Mouse (Mus musculus) myocyte (in vitro differentiated cells): ENCODE measurements around the gene 4930524B15Rik.

ENCODE experiments used
- CEBPB ChIP-seq: IDR thresholded peaks from 2 replicates; pipeline ENCODE4 v1.6.1; 2011; ENCODE audit warnings: mild to moderate bottlenecking, moderate library complexity; ENCODE audit not compliant: poor library complexity, insufficient read depth, severe bottlenecking
- E2F4 ChIP-seq: IDR thresholded peaks from one replicate; pipeline ENCODE4 v1.6.1; 2011; ENCODE audit warnings: mild to moderate bottlenecking, control low read depth, moderate library complexity; ENCODE audit not compliant: insufficient read depth
- MYOD1 ChIP-seq, 3 experiments: IDR thresholded peaks; one replicate each; pipeline ENCODE4 v1.6.1; 2011; ENCODE audit warnings: control low read depth in 2 of 3, low read depth in 2 of 3, mild to moderate bottlenecking in 2 of 3, moderate library complexity in 1 of 3; ENCODE audit not compliant: insufficient read length in 2 of 3, control insufficient read depth in 1 of 3
- POLR2A ChIP-seq: IDR thresholded peaks from one replicate; pipeline ENCODE4 v1.6.1; 2011; ENCODE audit warnings: low read depth, mild to moderate bottlenecking, control low read depth, moderate library complexity; ENCODE audit not compliant: insufficient read length
- POLR2AphosphoS2 ChIP-seq: IDR thresholded peaks from one replicate; pipeline ENCODE4 v1.6.1; 2011; ENCODE audit warnings: low read depth, control low read depth; ENCODE audit not compliant: insufficient read length

DNA sequence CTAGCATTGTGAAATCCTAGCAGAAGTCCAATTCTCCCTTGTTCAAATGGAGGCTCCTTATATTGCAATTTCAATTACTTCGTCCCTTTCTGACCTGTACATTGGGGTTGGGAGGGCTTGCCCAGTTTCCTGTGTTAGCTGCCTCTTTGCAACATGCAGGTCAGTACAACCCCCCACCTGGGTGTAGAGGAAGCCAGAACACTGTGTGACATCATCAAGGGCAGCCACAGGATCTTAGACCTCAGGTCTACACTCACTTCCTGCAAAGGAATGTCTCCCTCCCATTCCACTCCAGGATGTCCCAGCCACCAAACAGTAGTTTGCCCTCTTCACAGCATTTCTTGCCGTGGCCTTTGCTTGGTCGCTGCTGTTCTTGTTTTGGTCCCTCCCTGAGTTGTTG lies 19.9 kb upstream of the 4930524B15Rik start:
- TF ChIP-seq CEBPB (no peak), MYOD1 (IDR thresholded peaks at IDR 0.05; ENCODE audit: control insufficient read depth in 1 of 3, insufficient read length in 2 of 3, low read depth in 2 of 3) (no peak), POLR2A (no peak), E2F4 (no peak), POLR2AphosphoS2 (no peak)
